ENCODE assay signal across 20 mouse cellular contexts in the genomic region with DNA sequence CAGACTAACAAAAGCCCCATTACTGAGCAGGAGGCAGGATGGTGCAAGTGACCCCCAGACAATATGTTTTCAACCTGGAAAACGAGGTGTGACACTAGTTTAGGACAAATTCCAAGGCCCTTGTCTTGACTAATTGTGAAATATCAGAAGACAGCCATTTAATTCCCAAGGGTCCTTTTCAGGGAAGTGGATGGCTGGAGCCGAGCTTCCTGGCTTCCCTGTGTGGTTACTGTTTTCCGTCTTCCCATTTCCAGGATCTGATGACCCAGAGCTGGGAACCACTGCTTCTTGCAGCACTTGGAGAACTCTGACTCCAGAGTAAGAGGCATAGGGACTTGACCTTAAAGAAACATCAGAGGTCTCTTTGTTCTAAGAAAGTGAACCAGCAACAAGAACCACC. TPM values are rescaled to one million over a fixed set of nuclear protein-coding genes. Genes with fewer than 3 reads are reported as not detected.
DNase-seq lines count a peak whose midpoint lies in the region; ATAC-seq lines count a peak whose summit lies in the region.
"Had no signal": no experiment of that assay in that cellular context is flagged by ENCODE, and none has a peak within 500 bp of the region (broad histone marks: within the 10 kb centered on the region; RNA-seq: fewer than 3 reads in every experiment).

No protein-coding gene starts in this region.

- peak overlapping the region; percentile 45; the same call in 1 of the 2 replicates for H3K27ac ChIP-seq in heart, embryonic 15.5 days
- H3K27ac ChIP-seq: embryonic facial prominence, embryonic 10.5 days; hindbrain, embryonic 10.5 days; hindbrain, embryonic 14.5 days; intestine, embryonic 15.5 days had no signal

- H3K4me2 ChIP-seq in heart, embryonic 15.5 days = no peak overlapping the region
- H3K4me2 ChIP-seq: heart, embryonic 13.5 days; hindbrain, embryonic 14.5 days; intestine, embryonic 15.5 days had no signal

- H3K36me3 ChIP-seq in heart, embryonic 15.5 days = no peaks in the 10 kb centered on the region
- H3K36me3 ChIP-seq: embryonic facial prominence, embryonic 10.5 days; hindbrain, embryonic 10.5 days; intestine, embryonic 15.5 days had no signal

- peak; percentile 36 to 49 for DNase-seq in heart, adult 18-20 months
- no peak for DNase-seq in heart, postnatal 36 days
- no peak for DNase-seq in heart, postnatal 4 days
- peak; percentile 9 for DNase-seq in kidney, adult 9 months
- no peak for DNase-seq in kidney, adult 18-20 months
- no peak for DNase-seq in liver
- DNase-seq: adrenal gland, adult 2 months; adrenal gland, postnatal 36 days; cerebellum, adult 2 months; cerebellum, postnatal 10 days had no signal

- no peak for ATAC-seq in heart, embryonic 15.5 days (replicated peaks; ENCODE audit: insufficient number of reproducible peaks, insufficient read depth, low FRiP score, low read depth)
- ATAC-seq: activated CD4-positive, CD25-positive, alpha-beta regulatory T cell, adult 4 months; forebrain, embryonic 14.5 days; intestine, embryonic 15.5 days; Patski had no signal

- no peaks in the 10 kb centered on the region for H3K27me3 ChIP-seq in heart, embryonic 15.5 days
- H3K27me3 ChIP-seq: heart, embryonic 13.5 days; intestine, embryonic 15.5 days; Patski had no signal

- intact Hi-C loops in heart, postnatal 36 days (cut with DNase I) = loop anchor here (5.0 kb wide), 1 partner anchor 111 kb away; no protein-coding TSS in a partner anchor

- peaks cover 18% of the 10 kb centered on the region for H3K4me1 ChIP-seq in heart, embryonic 15.5 days (replicated peaks)
- H3K4me1 ChIP-seq: hindbrain, embryonic 10.5 days; intestine, embryonic 15.5 days had no signal

- 49% methylated on average over 3 of the region's 3 CpGs for WGBS in heart, embryonic 15.5 days

- H3K4me3 ChIP-seq in heart, embryonic 15.5 days = no peak overlapping the region
- H3K4me3 ChIP-seq: embryonic facial prominence, embryonic 10.5 days; heart, embryonic 13.5 days; hindbrain, embryonic 10.5 days; intestine, embryonic 15.5 days had no signal

- no peaks in the 10 kb centered on the region for H3K9me3 ChIP-seq in heart, embryonic 15.5 days (replicated peaks)
- H3K9me3 ChIP-seq: embryonic facial prominence, embryonic 10.5 days; hindbrain, embryonic 10.5 days; intestine, embryonic 15.5 days had no signal

- no peak overlapping the region for H3K9ac ChIP-seq in heart, embryonic 15.5 days
- H3K9ac ChIP-seq: heart, embryonic 13.5 days; hindbrain, embryonic 14.5 days; intestine, embryonic 15.5 days had no signal

RNA-seq across cellular contexts. Expression of gene Il1r1, which starts 43.2 kb away (rescaled TPM):
- 1 to 10 TPM; 5.6 to 6.3 TPM for total RNA-seq in heart, adult 18-20 months (2021)
- total RNA-seq in heart, postnatal 36 days (2021) = 1 to 10 TPM; 5.3 to 6.4 TPM
- 7.0 and 8.7 TPM in 2 replicates for polyA plus RNA-seq in heart, embryonic 15.5 days (2015; fragmentation: Nextera tagmentation; extraction: Ambion mirVana)
- 1 to 10 TPM; 9.8 TPM for total RNA-seq in heart, postnatal 4 days (2021)
- total RNA-seq: CH12.LX had no signal

Comparison
In these comparisons a context has a peak if more than half of its experiments do, and no peak if none do; other contexts are left out.
1. DNase-seq: peak in heart, adult 18-20 months (2 of 2) and kidney, adult 9 months (single experiment); none in heart, postnatal 36 days (0 of 2), heart, postnatal 4 days (single experiment), kidney, adult 18-20 months (single experiment) and liver (single experiment).